Mouse (Mus musculus) forelimb bud, embryonic 11.5 days (tissue): ENCODE data around the gene Smyd3.

Experiments used
- DNase-seq: peaks from one replicate; pipeline ENCODE4 v3.0.0-alpha.2; 2012; ENCODE audit warnings: low read depth, low spot score

Smyd3 gene

DNA sequence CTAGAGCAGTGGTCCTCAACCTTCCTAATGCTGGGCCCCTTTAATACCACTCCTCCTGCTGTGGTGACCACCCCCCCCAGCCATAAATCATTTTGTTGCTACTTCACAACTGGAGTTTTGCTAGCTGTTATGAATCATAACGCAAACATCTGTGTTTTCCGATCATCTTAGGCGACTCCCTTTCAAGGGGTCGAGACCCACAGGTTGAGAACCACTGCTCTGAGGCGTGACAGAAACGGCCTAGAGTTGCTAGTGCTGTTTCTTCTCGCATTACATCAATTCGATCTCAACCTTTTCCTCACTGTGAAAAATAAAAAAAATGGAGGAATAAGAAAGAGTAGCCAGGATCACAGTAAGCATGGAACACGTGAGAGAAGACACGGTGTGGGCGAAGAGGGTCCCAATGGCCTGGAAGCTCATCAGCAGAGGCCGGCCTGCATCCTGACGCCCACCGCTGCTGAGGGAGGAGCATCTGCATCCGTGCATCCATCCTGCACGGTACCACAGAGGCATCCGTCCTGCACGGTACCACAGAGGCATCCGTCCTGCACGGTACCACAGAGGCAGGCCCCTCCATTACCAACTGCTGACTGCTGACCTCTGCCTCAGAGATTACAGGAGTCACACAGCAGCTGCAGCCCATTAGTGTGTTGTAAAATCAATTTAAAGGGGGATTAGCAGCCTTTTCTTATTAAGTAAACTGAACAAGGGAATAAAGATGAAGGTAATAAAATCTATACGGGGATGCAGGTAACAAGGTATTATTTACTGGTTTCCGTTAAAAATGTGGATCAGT, 56.6 kb downstream of the Smyd3 start:
- DNase-seq, result peak; percentile 69

DNA sequence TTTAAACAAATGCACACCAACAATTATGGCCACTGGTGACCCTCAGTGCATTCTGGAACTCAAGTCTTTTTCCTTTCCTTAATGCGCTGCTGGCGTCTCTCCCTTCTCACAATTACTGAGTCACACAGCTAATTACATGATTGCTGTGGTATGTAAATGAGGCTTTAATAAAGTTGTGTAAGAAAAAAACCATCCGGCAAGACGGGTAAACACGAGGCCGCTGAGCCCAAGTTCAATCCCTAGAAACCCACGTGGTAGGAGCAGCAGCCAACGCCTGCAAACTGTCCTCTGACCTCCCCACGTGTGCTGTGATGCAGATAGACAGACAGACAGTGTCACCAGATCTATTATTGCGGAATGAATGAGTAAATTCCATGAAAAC, 58.9 kb downstream of the Smyd3 start:
- DNase-seq, result no peak

DNA sequence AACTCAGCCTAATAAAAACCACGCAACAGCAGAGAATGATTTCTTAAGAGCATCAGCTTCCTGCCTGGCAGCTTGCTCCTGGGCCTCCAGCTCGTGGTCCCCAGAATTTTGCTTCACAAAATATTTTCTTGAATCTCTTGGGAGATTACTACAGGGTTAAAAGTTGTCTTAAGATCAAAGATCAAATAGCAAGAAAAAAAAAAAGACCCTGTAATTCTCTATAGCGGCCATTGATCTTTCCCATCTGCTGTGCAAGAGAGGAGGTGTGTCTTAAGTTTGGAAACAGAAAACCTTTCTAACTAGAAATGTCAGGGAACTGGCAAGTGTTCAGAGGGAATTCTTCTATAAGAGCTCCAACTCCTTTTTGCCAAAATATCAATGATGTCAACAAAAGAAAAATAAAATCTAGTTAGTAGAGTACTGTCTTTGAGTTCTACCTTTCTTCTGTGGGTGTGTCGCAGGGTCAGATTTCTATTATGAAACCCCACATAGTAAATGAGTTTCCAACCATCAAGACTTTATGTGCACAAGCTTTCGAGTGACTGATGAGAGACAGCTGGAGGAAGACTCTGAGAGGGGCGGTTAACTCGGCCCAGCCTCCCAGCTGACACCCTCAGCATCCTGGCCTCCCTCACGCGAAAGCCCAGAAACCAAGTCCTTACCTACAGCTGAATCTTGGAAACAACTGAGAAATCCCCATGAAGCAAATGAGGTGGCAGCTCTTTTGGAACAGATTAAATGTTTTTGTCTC, 59.4 kb downstream of the Smyd3 start:
- peak; percentile 49 for DNase-seq

DNA sequence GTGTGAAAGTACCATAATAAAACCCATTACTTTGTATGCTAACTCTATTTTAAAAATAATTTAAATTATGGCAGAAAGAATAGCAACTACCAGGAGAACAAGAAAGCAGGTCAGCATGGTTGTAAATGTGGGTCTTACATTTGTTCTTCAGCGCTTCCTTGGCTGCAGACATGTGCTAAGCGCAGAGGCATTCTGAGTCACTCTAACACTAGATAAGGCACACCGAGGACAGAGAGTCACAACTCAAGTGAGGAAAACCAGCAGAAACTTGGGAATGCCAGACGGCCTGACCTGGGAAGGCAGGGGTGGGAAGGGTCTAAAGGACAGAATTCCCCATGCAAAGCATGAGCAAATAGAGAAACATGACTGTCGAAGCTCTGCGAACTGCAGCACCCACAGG, 63.2 kb downstream of the Smyd3 start:
- no peak for DNase-seq

DNA sequence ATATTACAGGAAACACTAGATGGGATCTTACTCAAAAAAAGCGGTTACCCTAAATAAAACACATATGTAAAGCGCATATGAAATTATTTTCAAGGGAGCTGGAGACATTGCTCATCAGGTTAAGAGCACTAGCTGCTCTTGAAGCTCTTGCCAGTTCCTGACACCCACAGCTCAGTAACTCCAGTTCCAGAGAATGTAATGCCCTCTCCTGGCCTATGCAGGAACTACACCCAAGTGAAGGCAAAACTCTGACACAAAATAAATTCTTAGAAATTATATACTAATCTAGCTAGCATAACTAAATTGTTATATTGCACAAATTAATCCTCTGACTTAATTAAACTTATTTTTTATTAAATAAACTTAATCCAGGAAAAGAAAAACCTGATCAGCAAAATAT, 66.6 kb downstream of the Smyd3 start:
- DNase-seq, result no peak

DNA sequence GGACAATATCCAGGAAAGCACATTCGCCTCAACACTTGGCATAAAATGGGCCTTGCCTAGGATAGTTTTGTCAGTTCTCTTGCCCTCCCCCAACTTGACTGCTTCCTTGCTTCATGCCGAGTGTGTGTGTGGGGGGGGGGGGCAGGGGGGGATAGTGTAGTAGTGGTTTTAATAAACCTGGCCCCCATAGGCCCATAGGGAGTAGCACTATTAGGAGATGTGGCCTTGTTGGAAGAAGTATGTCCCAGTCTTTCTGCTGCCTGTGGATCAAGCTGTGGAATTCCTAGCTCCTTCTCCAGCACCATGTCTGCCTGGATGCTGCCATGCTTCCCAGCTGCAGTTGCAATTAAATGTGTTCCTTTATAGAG, 71.0 kb downstream of the Smyd3 start:
- no peak for DNase-seq

DNA sequence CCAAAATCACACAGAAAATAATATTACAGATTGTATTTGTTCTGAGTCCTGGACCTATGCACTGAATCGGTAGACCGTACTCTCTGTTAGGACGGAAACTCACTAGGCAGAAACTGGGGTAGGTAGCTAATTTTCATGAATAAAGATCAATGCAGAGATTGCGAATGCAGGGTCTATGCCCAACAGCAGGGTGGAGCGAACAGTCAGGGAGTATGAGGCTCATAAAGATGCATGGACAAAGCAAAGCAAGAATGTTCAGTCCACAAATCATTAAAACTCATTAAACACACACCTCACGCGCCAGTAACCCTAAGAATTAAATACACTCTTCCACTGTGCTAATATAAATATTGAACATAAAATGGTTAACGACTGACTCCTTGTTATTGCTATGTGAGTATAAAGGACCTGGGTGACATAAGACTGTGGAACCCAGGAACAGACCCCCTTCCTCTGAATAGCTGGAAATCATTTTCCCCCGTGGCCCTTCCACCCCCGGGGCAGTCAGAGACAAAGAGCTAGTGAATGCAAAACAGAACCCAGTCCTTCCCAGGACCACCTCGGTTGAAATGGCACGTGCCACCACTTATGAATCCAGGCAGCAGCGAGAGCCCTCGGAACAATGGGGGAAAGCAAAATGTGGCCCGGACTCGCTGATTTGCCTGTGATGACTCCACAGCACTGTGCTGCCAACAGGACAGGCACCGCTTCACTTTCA, 71.6 kb downstream of the Smyd3 start:
- DNase-seq, result peak; percentile 86

DNA sequence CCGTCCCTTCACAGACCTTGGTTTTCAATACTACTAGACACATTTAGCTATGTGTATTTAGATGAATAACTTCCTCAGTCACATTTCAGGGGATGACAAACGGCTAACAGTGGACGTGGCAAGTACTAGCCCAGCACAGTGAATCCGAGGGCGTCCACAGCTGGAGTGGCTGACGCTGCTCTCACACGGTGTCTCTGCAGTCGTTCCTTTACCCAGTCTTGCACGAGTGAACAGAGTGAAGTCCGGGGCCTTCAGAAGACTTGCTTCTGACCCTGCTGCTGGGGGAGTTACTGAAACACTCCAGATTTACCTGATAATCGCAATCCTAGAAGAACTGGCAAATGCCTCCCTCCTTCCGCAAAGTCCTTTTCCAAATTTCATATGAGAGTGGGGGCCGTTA, 74.0 kb downstream of the Smyd3 start:
- DNase-seq, result no peak

DNA sequence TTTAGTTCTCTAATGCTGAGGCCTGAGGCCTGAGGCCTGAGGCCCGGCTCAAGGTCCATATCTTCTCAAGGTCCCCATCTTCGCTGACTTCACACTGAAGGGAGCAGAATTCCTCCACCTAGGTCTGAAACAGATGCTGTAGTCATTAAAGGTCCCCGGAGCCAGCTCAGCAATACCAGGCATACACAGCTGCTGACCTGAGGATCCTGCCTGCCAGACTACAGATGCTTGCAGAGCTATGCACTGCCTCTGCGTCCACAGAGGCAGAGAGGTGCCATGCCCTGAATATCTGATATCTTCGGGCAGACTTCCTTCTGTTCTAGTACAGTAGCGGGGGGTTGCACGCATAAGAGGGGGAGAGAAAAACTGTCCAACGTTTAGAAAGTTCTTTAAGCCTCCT, 74.4 kb downstream of the Smyd3 start:
- no peak for DNase-seq

DNA sequence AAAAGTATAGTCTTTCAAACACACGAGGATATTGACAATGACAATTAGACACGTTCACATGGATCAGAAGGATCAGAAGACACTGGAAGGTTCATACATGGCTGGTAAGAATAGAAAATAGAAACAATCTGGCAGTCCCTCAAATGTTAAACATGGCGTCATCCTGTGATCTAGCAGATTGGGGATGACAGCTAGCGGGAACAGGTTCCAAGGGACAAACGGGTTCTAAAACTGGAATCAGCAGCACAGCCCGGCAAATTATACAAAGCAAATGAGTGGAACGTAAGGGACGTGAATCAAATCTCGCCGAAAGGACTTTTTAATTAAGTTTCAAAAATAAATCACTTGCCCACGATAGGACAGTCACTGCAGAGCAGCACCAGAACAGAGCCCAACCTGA, 81.2 kb downstream of the Smyd3 start:
- DNase-seq, result no peak

DNA sequence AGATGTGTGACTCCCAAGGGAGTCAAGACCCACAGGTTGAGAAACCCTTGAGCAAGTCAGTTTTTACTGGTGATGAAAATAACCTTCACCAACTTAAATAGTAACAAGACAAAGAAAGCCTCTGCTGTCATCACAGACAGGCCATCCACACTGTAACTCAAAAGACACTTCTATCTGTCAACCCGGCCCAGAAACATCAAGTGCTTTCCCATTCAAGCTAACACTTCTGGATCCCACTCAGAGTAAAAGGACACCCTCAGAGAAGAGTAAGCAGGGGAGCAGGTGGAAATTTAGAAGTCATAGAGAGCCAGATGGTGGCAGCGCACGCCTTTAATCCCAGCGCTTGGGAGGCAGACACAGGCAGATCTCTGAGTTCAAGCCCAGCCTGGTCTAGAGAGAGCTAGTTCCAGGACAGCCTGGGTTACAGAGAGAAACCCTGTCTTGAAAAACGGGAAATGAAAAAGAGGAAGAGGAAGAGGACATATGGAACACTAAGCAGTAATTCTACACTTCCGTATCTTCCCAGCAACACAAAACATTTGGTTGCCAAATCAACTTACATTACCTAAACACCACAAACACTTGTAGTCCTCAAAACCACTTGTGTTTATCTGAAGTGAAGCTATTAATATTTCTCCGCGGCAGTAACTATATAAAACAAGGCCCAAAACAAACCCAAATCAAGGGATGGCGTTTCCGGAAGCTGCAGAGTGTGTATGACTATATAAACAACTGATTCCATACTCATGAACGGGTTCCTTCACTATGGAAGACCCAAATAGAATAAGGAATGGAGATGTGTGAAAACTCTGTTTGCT, 83.2 kb downstream of the Smyd3 start:
- DNase-seq, result no peak

DNA sequence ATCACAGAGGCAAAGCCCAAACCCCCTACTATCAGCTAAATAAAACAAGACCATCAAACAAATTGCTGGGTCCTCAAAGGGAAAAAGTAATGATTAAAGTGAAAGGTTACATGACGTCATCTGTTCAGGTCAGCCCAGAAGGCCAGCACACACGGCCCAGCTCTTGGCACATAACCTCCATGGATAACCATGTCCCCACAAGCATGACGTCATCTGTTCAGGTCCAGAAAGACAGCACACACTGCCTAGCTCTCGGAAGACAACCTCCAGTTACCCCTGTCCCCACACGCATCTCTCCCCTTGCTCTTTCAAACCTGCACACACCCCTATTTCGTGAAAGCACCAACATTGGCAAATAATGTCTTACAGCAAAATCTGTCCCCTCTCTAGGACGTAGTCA, 84.0 kb downstream of the Smyd3 start:
- no peak for DNase-seq

DNA sequence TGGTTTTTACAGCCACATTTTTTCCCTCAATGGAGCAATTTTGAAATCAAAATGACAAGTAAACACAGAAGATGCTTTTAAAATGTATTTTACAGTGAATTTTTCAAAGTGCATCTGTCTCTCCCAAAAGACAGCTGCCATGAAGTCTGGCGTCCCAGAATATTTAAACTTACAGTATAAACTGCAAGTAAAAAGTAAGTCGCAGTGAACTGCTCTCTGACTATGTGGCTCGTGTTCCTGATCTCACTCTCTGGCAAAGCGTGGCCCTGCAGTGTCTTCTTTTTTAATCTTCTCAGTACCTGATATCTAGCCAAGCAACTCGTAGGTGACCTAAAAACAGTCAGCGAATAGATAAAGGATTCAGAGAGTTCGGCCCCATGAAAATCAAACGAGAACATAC, 84.5 kb downstream of the Smyd3 start:
- no peak for DNase-seq

DNA sequence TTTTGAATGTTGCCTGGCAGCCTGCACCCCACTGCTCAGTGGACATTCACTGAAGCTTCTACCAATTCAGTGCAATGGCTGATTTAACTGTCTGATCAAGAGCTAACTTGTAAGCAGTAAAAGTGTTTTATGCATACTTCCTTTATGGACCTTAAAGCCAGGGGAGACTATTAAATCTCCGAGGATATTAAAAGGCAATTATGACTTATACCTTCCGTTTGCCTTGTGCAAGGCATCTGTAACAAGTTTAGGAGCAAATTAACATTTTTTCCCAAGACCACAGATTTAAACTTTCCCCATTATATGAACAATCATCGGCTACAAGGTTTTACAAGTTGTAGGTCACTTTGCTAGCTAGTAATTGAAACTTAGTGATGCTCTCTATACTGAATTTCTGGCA, 87.8 kb downstream of the Smyd3 start:
- peak; percentile 43 for DNase-seq

DNA sequence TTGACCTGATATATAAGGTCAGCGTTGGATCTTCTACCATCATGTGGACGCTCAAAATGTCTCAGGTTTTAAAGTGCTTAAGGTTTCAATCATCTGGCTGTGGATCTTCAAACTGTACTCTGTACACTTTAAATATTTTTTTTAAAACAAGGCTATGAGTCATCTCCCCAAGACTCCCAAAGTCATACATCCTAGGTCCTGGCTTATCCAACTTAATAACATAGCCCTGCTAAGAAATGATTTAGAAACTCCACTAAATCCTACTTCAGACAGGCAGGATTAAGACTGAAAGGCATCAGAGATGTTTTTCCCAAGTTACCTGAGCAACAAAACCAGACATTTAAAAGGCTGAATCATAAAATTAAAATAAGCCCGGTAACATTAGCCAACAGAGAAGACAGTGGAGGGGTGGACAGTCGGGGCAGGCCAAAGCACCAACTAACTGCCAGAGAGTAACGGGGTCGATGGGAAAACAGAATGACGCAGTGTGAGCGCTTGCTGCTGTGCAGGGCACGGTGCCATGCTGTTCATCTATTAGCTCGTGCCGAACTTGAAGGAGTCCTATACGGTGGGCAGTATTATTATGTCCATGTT, 92.9 kb downstream of the Smyd3 start:
- no peak for DNase-seq

DNA sequence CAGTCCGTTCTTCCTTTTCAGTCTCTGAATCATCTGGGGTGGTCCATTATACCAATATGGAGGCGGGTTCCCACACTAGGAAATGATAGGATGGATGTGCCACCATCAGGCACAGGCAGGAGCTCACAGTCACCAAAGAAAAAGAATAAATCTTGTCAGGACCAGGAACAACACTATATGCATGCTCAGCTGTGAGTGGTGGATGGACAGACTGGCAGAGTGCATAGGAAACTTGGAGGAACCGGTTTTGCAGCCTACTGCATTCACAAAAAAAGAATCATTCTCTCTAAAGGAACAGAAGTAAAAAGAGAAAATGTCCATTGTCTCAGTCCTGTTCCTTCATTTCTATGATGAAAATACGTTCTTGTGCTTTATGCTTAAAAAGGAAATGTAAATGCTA, 98.8 kb downstream of the Smyd3 start:
- no peak for DNase-seq

DNA sequence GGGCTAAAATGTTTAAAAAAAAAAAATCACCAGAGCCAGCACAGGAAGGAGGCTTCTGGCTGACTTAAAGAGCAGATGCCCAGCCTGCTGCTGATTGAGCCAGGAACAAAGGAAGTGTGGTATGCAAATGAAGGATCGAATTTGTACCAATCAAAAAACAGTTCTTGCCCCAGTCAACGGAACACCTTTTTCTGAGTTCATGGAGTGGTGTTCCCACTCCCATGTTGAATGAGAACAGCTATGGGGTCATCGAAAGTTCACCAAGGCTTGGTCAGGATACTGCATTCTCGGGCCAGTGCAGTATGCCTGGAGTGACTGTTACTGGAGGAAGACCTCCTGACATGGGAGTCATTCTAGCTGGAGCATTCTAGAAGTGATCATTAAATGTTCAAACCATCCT, 109.8 kb downstream of the Smyd3 start:
- DNase-seq, result no peak

DNA sequence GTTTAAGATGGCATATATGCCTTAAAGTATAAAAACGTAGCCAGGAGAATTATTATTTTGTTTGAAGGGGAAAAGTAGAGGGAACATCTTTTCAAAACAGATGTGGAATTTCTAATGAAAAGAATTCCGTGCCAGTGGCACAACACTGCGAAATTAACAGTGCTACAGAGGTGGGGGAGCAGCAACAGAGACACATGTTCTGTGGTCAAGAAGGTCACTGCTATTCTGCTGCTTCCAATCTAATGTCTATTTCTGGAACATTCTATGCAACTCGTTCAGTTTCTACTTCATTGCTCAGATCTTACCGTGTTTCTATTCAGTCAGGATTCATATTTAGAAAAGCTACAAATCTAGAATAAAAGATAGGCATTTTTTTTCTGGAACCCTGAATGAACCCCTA, 117.0 kb downstream of the Smyd3 start:
- no peak for DNase-seq

DNA sequence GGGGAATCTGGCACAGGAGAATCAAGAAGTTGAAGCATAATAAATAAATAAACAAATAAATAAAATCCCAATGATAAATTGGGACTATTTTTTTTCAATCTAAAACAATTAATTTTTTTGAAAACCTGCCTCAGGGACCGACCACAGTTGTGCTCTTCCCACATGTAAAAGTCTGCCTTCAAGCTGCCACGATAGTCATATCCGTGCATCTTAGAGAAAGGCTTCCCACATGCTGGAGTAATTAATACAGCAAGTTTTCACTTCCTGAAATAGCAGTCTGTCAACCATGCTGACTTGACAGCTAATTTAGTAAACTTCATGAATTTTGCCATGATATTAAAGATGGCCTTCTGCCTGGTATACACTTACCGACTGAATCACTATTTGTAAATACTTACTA, 119.2 kb downstream of the Smyd3 start:
- DNase-seq, result no peak

DNA sequence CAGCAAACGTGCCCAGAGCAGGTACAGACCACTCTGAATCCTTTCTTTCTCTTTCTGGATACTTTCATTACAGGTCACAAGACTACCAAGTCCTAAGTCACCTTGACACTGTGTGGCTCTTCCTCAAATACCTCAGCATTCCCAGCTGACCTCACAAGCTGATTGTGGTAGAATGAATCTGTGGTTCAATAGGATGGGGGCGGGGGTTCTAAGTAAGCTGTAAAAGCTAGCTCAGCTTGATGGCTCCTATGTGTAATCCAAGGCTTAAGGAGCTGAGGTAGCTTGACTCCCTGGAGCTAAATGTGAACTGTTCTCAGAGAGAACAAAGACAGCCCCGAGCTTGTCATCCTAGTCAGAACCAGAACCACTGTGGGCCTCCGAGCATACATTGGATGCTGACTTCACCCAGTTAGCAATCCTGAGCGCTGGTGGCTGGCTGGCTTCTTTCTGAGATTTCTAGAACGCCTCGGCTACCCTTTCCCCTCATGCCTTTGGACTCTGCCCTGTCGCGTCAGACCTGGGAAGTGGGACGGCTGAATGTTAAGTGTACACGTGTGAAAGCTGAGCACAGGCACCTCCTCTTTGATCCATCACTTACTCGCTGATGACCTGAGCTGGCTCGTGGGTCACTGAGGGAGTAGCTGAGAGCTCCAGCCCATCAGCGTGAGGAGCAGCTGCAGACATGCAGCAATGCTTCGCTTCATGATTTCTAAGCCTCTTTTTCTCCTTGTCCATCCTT, 131.4 kb downstream of the Smyd3 start:
- no peak for DNase-seq

DNA sequence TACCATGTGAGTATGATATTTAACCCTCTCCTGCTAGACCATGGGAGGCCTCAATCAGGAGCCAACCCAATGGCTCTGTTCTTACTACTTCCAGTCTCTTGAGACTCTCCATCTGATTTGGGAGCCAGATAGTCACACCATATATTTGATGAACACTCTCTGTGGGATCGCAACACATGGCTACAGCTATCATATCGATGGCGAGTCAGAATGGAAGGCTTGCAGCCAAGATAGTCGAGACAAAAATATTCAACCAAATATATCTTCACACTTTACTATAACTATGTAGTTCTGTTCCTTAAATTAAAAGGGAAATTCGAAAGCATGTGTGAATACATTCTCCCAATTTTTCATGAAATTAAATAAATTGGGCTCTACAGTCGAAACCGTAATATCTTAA, 132.2 kb downstream of the Smyd3 start:
- DNase-seq, result no peak
